Mouse (Mus musculus): ENCODE results near the gene Ahcyl2.
"Not testable (repeated sequence)": the region's sequence is repeated elsewhere in the genome, so short reads cannot be mapped to it uniquely, and the experiment has no call there.

The Ahcyl2 gene

DNA sequence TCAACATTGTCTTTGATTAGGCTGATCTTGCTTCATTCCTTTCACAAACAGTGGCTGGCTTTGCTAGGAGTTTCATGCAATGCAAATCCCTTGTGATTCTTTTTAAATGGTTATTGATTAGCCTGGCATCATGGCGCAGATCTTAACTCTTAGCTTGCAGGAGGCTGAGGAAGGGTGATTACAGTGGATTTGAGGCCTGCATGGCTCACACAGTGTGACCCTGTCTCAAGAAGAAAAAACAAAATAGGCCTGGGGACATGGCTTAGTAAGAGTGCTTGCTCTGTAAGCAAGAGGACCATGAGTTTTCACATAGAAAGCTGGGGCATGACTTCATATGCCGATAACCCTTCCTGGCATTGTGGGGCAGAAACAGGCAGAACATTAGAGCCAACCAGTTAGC is 47.8 kb downstream of the Ahcyl2 start:
- DNase-seq (ENCODE audit: low spot score), result no peak

DNA sequence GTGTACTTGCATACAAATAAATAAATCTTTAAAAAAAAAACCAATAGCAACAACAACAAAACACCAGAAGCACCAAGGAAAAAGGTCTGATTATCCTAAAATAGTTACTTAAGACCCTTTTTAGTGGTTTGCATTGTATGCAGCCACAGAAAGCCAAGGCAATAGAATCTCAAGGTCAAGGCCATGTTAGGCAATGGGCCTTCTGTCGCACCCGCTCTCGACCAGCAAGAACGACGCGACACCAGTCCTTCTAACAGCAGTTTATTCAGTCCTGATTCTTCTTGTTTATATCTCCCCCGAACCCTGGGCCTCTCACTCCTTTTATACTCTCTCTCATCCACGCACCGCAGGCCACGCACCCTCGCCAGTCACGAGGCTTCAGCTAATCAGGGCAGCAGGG is 48.6 kb downstream of the Ahcyl2 start:
- not testable (repeated sequence) for DNase-seq (ENCODE audit: low spot score)

DNA sequence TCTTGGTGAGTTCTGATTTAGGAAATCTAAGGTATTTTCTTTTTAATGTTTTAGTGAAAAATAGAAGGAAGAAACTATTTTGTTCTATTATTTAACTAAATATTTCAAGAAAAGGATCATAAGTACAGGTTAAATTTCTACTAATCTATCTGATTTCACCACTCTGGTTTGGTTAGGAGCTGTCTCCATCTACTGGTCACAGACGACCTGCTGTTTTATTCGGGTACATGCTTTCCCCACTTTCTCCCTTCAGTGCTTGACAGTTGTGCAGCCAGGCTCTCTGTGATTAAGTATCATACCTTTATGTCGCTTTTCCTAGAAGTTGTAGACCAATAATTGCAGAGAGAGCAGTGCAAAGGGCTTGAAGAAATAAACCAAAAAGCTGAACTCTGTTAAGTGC is 51.5 kb downstream of the Ahcyl2 start:
- peak; percentile 29 for DNase-seq (ENCODE audit: low spot score)

DNA sequence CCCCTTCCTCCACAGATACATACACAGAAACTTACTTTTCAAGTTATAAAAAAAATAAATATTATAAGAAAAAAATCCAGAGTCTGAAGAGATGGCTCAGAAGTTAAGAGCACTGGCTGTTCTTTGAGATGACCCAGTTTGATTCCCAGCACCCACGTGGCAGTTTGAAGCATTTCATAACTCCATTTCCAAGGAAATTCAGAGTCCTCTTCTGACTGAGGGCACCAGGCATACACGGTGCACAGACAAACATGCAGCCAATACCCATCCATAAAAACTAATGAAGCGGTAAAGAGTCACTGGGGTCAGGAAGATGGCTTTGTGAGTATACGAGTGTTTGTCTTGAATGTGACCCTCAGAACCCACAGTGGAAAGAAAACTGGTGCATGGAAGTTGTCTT is 52.5 kb downstream of the Ahcyl2 start:
- DNase-seq (ENCODE audit: low spot score), result no peak

DNA sequence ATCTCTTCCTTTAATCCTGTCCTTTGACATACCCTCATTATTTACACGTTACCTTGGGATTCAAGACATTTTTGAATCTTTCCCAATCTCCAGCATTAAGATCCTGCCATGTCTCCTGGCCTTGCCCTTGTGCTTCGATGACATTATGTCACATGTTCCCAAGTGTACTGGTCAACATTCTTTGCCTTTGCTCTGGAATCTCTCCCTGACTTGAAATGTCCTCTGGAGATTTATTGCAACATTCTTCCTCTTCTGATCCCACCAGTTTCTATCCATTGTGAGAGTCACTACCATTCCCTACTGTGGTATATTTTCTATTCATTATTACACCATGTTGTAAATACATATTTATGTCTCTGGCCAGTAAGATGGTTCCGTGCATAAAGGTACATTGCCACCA is 53.1 kb downstream of the Ahcyl2 start:
- no peak for DNase-seq (ENCODE audit: low spot score)

DNA sequence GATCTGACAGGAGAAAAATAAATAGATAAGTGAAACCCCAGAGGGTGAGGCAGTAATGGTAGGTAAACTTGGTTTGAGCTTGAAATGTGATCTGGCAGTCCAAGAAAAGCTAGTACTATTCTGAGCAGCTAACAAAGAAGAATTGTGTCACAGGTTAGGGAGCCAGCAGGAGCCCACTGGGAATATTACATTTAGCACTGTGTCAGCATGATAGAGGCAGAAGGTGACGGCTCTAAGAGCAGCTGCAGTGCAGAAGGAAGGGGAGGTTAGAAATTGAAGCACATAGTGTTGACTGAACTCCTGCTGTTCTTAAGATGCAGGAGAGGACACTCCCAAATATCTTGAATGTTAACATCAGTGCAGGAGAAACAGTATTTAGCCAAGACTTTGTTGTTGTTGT is 54.0 kb downstream of the Ahcyl2 start:
- no peak for DNase-seq (ENCODE audit: low spot score)

DNA sequence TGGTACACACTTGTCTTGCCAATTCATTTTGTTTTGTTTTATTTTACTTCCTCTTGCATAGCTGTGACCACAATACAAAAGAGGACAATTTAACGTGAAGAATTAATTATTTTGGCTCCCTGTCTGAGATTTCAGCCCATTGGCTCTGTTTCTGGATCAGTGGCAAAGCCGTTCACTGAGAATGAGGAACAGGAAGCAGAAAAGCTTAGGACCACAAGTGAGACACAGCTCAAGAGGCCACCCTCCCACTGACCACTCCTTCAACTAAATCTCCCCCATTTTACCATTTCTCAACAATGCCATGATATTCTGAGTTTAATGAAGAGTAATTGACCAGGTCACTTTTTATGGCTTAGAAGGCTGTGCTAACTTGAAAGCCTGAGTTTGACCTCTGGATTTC is 57.5 kb downstream of the Ahcyl2 start:
- DNase-seq (ENCODE audit: low spot score), result no peak

DNA sequence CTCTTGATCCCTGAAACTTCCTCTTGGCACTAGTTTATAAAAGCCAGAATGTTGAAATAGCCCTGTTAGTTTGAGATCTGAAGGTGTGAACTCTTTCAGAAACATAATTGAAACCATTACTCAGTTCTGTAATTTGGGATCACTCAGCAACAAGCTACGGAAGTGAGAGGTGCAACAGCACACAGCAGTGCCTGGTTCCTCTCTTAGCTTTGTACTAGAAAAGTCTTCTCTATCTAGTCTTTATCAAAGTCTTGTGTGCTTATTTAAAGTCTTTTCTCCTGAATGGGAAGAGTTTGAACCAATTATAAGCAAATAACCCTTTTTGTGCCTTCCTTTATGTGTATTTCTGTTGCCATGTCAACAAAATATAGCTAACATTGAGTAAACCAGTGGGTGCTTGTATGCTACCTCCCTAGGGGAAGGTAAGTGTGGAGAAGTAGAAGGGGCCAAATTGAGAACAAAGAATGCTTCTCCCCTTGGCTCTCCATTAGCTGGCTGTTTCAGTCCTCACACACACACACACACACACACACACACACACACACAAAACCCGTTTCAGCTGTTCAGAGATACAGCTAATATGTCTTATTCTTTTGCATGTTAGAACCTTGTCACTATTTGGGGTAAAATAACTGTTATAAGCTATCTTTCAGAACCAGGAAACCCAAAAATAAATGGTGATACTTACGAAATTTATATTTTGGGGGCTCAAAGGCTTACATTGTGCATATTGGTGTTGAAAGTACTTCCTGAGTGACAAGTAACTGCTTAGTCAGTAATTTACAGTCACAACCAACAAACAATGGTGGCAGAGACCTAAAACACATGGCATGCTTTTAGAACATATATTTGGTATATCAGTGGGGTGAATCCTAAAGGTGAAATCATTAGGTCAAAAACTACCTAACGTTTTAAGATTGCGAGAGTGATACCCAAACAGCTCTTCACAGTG is 59.8 kb downstream of the Ahcyl2 start:
- no peak for DNase-seq (ENCODE audit: low spot score)

DNA sequence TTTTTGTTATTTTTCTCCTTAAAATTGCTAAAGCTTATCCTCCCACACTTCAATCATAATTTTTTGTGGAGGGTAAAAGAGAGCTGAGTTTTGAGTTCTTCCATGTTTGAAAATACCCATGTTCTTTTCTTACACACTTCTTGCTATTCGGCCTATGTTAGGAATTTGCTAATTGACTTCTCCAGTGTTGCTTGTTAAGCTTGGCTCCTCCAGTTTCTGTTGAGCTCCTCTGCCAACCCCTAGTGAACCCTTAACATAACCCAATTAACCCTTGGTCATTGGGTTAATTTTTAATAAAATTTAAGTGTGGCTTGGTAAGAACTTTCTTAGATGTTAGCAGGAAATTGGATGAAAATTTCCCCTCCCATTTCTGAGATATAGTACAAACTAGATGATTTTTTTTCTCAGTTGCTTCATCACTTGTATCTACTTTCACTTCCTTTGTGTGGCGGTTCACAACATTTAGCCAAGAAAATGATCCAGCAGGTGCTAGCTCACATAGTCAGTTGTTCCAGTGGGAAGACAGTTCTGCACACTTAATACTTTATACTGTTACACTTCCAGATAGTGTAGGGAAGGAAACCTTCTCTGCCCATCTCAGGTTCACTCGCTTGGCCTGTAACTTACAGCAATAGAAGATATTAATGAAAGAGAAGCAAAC is 60.9 kb downstream of the Ahcyl2 start:
- DNase-seq (ENCODE audit: low spot score), result no peak

DNA sequence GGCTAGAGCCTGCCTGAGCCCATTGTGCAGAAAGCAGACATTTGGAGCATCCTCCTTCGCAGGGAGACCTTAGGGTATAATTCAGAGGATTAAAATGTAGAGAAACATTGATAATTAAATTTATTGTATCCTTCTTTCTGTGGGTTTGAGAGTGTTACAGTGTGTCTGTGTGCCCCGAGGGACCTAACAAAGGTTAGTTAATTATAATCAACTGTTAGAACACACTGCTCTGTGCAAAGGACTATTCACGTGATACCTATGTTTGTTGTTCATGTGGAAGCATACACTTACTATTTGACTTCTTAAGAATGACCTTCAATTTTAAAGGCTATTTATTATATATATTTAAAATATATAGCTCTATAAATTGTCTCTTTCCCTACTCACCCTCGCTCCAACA is 64.5 kb downstream of the Ahcyl2 start:
- DNase-seq (ENCODE audit: low spot score), result no peak

DNA sequence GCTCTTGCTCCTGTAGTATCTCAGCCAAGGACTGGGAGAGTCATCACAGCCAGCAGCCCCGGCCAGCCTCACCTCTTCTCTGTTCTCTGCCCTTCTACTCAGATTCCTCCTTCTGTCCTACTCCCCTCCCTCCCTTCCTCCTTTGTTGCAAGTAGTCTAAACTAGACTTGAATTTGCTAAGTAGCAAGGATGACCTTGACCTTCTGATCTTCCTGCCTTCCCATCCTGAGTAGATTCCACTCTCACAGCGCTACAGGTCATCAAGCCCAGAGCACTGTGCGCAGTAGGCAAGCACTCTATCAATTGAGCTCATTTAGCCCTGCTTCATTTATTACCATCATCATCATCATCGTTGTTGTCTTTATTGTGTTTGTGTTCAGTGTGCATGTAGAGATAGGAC is 65.3 kb downstream of the Ahcyl2 start:
- DNase-seq (ENCODE audit: low spot score), result no peak

DNA sequence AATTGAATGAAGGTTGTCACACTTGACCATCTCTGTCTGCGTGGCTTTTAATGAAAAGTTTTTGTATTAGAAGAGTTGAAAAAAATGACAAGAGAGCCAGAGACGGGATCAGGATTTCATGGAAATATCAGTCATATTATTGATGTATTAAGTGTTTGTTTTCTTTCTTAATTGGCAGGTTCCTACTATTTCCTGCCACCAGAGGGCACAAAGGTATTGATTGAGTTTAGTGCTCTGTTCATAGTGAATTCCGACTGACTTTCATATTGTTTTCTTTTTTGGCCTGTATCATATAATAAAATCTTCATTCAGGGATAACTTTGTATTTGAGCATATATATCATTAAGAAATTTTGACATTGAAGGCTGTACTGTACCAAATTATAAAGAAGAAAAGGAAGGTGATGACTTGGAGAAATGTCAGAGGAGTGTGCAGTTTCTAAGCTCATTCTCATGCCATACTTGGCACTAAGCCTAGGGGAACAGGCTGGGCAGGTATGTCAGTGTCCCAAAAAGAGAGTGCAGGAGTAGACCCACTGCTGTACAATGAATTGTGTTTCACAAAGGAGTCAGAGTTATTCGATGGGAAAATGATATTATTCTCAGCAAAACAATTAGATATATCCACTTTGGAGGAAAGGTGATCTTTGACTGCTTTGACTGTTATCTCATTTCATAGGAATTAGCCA is 65.9 kb downstream of the Ahcyl2 start:
- DNase-seq (ENCODE audit: low spot score), result peak; percentile 29

DNA sequence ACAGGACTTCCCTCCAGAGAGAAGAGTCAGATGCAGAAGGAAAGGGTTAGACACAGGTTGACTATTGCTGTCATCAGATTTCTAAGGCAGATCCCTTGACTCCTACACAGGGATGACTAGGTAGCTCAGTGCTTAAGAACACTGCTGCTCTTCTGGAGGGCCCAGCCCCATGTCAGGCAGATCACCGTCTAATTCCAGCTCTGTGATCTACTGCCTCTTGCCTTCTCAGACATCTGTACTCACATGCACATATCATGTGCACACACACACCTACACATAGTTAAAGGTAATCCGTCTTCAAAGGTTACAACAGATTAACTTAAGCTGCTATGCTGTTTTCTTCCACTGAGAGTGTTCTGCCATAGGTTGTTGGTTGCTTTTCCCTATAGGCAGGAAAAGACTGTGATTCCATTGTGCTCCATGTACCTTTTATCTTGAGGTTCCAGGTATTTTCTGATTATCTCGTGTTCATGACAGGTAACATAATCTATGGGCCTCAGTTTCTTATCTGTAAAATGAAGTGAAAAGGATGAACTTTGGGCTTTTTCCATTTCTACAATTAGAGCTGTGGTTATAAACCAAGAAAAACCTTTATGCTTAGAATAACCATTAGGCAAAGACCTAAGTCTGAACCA is 67.8 kb downstream of the Ahcyl2 start:
- no peak for DNase-seq (ENCODE audit: low spot score)

DNA sequence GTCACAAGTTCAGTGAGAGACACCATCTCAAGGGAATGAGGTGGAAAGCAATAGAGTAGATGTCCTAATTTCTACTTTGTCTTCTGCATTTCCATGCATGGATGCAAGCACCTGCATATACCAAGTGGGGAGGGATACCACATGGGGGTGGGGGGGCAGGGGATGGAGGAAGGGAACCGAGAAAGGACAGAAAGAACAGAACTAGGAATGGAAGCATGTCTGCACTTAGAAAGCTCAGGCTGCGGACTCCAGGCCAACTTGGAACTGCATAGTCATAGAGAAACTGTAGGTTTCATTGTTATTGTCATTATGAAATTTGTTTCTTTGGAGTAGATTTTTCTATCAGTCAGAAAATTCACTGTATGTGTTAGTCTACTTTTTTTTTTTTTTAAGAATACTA is 69.8 kb downstream of the Ahcyl2 start:
- DNase-seq (ENCODE audit: low spot score), result no peak

DNA sequence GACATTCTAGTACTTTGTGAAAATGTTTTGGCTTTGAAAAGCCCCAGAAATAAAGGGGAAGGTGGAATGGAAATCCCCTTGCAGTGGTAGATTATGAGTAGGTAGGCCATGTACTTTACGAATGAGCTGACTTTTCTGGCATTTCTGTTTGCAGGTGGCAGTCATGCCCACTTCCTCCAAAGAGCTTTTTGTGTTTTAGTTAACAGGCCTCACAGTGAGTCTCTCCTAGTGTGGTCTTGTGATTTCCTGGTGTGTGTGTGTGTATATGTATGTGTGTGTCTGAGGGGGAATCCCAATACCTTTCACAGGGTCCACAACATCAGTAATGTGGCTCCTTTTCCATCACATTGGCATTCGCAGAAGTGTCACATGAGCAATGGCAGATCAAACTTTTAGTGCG is 70.7 kb downstream of the Ahcyl2 start:
- no peak for DNase-seq (ENCODE audit: low spot score)

DNA sequence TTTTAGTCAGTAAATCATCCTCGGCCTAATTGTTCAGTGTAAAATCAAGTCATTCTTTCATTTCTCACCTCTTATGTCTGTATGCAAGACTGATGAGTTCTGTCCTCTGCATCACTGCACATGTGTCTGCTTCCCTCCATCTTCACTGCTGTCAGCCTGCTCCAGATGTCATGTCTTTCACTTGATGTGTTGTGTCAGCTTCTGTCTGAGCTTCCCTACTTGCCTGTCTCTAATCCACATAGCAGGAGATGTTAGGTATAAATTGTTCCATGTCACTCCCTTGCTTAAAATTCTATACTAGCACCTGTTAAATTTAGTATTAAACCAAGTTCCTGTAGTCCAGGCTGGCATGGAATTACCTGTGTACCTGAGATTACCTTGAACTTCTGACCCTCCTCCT is 72.2 kb downstream of the Ahcyl2 start:
- DNase-seq (ENCODE audit: low spot score), result no peak

DNA sequence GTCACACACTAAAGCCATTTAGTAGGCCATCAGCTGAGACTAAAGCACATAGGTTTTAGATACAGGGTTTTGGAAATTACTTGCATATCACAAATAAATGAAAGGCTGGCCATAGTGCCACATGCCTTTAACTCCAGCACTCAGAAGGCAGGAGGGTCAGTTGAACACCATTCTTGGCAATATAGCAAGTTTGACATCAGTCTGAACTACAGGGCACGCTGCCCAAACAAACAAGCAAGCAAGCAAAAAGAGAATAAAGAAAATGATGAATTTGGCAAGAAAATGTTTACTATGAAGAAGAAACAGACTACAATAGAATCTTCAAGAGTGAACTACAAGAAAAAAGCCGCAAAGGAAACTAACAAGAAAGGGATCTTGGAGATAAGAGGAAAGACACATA is 73.7 kb downstream of the Ahcyl2 start:
- DNase-seq (ENCODE audit: low spot score), result no peak

DNA sequence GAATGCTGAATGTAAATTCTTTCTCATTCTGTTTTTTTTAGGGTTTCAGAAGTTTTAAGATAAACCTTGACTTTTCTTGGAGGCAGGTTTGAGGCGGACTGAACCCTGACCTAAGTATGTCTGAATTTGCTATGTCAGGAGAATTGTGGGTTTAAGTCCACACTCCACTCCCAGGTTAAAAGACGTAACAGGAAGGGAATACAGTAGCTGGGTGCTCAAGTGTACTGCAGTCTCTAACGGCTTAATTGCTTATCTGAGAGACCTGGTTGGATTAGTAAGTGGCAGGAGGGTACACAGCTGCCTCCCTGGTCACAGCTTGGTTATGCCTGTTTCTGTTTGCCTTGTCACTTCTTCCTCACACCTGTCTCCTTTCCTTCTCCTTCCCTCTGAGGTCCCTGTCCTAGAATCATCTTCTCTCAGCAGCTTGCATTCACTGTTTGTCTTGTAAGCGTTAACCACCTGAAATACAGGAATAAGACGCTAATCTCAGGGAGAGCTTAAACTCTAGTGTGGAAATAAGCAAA is 79.9 kb downstream of the Ahcyl2 start:
- no peak for DNase-seq (ENCODE audit: low spot score)

DNA sequence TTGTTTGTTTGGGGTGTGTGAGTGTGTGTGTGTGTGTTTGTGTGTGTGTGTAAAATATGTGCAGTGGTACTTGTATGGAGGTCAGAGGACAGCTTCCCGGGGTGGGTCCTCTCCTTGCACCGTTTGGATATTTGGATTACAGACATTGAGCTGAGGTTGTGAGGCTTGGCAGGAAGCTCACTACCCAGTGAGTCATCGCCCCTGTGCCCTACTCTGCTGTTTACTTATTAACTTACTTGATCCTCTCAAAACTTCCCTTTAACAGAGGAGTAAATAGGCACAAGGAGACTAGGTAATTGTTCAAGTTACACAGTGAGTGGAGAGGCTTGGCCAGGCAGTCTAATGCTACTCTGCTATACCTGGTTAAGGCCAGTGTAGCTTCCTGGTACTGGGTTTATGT is 81.0 kb downstream of the Ahcyl2 start:
- no peak for DNase-seq (ENCODE audit: low spot score)

DNA sequence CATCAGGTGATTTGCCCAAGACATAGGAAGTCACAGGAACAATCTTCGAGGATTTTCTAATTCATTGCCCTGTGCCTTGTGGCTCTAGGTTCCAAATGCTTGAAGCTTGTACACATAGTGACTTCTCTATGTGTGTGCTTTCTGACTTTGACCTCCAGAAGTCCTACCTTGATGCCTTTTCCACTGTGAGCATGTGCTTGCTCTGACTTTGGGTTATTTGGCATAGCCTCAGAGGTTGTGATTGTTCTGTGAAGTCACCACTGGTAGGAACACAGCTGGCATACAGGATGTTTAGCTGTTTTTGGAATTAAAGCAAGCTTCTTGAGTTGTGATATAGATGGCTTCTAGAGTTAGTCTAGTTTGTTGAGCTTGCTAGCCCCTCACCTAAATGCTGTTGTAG is 82.3 kb downstream of the Ahcyl2 start:
- no peak for DNase-seq (ENCODE audit: low spot score)

DNA sequence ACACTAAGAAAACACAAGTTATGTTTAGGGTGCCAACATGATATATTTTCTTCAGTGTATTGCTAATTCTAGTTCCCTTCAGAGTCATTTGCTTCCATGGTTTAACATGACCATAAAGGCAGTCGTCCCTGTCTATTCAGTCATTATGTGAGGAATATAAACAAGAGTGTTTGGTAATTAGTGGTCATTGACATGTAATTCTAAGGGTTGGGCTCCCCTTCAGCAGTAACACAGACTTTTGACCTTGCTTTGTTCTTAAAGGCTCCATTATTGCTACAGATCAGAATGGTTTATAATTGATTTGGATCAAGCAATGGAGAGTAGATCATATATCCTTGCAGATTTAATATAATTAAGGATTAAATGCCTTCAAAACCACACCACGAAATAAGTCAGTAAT is 82.9 kb downstream of the Ahcyl2 start:
- DNase-seq (ENCODE audit: low spot score), result no peak

DNA sequence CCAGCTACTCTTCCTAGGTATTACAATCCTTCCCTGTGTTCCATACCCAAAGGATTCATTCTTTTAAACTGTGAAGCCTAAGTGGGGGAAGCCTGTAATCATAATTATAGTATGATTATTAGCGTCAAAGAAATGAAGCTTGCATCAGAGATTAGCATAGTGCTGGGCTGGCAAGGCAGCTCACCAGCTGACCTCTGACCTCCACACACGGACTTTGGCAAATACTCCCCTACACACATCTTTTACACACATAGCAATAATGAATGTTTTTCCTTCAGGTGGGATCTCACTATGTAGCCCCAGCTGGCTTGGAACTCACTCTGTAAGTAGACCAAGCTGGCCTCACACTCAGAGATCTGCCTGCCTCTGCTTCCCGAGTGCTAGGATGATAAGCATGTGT is 84.1 kb downstream of the Ahcyl2 start:
- DNase-seq (ENCODE audit: low spot score), result no peak

Measured in c-Kit-positive CD71-positive TER-119-positive erythroid progenitor cells, embryonic 14.5 days (primary cell).